Mouse (Mus musculus): Measurements from ENCODE around the gene Pgm5.

Gene Pgm5

DNA sequence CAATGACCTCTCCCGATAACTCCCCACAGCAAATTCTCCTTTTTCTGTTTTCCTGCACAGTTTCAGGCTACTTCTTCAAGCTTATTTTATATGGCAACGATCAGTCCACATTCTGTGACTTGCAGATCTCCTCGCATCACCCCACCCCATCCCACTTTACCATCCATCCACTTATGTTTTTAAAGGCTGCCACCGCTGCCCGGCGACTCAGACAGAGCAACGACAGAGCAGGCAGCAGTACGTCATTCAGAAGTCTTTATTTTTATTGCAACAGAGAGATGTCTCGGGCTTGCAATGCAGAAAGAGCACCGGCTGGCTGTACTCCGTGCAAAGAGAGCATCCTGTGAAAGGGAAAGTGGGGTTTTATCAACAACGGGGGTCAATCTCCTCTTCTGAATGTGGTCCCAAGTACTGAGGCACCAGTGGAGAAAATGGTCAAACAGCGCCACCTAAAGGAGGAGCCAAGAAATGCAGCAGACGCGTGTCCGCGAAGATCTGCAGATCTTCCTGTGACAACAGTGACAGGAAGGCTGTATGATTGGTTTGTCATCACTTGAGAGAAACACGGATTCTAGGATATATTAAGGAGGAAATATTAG lies 9.5 kb upstream of the Pgm5 start:
- peak; percentile 12 for DNase-seq (ENCODE audit: low read depth)

DNA sequence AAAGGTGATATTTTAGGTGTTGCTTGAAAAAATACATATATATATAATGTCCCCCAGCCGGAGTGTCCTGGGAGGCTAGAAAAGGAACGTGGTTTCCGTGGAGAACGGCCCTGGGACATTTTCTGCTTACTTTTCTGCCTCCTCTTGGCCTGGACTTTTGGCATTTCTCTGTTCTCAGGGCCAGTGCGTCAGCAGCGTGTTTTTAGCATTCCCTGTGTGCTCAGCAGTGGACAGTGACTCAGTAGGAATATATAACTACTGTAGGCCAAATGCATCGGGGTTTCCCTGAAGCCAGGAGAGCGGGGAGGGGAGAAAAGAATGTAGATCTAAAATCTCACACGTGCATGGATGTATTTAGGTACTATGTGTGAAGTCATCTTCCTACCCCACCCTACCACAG lies 3.8 kb upstream of the Pgm5 start:
- DNase-seq (ENCODE audit: low read depth) = no peak

DNA sequence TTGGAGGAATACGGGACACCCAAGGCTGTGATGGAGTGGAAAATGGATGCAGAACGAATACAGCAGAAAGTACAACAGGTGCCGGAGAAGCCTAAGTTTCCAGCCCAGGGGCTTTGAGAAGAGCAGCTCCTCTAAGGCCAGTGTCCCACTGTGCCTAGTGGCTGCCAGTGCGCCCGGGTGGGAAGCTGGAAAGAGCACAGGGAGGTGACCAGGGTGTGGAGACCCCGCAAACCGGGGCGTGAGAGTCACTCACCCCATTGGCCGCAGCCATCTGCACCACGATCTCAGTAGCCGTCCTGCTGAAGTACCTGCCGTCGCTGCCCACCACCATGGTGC lies 411 bp downstream of the Pgm5 start:
- DNase-seq (ENCODE audit: low read depth) = no peak

DNA sequence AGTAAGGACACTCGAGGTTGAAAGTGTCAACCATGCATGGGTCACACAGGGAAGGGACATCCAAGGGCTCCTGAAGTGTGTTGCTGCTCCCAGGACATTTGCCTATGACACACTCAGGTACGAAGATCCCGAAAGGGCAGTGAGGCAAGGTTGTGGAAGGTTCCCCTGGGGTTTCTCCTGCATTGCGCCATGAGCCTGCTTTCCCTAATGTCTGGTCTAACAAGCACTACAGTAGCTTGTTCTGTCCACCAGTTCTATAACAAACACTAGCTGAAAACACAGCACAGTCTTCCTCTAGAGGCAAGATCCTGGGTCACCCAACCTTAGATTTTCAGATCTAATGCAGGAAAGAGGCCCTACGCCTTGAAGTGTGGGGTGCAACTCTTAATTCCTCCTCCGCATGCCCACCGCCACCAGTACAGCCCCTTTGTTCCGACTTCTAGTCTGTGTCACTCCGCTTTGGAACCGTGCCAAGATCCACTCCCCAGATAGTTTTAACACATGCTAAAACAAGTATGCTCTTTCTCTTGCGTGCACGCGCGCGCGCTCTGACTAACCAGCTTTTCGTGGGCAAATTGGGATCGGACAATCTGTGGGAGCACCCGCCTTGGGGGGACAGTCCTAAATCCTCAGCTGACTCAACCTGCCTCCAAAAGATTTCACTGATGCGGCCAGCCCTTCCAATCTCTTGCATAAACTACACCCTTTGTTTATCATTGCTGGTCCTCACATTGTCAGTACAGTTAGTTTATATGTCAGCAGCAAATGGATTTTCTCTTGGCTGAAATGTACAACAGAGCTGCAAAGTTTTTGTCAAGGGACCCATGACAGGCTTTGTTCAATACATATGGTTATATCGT lies 10.0 kb downstream of the Pgm5 start:
- DNase-seq (ENCODE audit: low read depth) = no peak

DNA sequence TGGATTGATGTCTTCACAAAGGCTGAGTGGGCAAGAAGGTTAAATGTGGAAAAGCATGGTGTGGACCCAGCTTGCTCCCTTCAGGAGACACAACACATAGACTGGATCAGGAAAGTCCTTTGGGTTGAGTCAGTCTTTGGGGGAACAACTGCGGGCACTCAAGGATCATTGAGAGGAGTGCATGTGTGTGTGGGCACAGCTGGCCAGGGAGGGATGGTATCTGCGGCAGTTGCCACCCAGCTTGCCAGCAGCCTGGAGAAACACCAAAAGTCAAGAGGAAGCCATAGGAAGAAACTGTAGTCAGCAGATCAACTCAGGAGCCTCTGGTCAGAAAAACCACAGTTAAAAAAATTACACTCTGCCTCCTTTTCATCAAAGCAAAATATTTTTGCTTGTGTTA lies 12.8 kb downstream of the Pgm5 start:
- no peak for DNase-seq (ENCODE audit: low read depth)

DNA sequence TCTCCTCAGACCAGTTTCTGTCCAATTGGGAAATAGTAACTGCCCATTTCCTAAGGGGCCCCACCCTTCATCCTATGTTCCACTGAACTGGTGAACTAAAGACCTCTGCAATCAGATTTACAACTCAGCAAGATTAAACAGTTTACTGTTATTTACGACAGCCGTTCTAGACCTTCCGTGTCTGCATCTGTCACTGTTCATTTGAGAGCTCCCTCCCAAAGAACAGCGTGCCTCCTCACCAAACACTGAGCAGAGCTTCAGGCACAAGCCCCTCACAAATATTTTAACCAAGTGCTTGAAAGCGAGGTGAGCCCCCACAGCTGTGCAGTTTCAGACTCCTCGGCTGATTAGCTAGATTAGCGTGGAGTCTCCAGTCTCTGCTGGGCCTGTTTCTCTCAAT lies 13.3 kb downstream of the Pgm5 start:
- DNase-seq (ENCODE audit: low read depth) = no peak

DNA sequence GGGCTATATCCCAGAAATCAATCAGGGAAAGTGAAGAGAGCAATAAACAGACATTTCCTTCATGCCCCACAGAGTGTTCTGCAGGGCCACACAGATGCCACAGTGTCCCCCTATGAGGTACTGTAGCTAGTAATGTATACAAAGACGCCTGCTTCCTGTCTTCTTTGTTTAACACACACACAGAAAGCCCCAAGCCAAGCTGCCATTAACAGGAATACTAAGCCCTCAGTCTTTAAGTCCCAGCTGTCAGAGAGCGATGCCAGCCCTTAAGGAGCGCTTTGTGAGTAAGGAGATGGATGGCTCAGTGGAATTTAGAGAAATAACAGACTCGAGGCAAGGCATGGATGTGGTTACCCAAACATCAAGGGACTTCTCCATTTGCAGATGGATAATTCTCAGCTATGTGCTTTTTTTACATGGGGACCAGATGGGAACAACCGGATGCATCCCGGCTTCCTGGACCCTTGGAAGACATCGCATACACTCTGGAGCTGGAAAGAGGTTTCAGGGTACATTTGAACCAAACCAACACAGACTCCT lies 16.6 kb downstream of the Pgm5 start:
- no peak for DNase-seq (ENCODE audit: low read depth)

DNA sequence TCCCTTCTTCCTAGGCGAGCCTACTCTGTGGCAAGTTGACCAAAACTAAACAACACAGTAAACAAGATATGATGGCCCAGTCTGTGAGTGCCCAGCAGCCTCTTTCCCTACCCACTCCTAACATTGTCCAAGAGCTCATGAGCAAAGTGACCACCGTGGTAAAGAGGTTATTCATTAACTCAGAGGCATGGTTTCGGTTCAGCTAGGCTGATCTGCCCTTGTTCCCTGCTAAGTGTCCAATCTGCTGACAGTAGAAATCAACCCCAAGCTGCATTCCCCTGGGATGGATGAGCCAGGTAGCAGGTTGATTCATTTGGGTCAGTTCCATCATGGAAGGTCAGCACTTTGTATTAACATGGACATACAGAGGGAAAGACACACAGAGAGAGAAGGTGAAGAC lies 19.6 kb downstream of the Pgm5 start:
- no peak for DNase-seq (ENCODE audit: low read depth)

DNA sequence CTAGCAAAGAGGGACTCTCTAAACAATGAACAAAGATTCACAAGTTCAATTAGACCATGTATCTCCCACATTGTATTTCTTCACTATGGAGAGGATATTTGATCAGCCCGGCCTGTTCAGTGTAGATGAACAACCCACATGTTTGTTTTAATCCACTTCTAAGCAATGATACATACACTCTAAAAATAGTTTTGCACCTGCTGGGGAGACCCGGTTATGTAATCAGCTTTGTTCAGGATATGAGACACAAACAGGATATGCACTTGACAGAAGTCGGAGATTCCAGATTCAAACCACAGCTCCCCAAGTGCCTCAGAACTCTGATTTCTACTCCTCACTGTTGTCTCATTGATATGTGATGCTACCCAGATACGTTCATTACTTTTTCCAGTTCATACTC lies 37.1 kb downstream of the Pgm5 start:
- DNase-seq (ENCODE audit: low read depth) = no peak

DNA sequence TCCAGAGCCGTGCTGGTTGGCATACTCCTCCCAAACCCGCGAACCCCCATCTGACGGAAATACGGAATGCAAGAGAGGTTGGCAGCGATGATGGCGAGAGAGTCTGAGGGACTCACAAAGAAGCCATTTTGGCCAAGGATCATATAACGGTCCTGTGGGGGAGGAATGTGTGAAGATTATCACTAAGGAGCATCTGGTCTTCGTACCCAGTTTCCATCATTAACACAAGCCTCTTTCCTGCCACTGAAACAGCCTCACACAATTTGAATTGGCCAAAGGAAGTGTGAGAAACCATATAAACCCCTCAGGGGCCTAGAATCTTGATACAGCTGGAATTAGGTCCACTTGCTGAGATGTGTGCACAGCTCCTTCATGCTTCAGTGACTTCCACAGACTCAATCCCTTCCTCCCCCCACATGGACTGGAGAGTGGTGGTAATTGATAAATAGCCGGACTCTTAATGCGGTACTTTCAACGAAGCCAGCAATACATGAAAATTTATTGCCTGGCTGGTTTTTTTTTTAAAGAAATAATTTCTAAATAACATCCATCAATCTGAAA lies 45.9 kb downstream of the Pgm5 start:
- no peak for DNase-seq (ENCODE audit: low read depth)

DNA sequence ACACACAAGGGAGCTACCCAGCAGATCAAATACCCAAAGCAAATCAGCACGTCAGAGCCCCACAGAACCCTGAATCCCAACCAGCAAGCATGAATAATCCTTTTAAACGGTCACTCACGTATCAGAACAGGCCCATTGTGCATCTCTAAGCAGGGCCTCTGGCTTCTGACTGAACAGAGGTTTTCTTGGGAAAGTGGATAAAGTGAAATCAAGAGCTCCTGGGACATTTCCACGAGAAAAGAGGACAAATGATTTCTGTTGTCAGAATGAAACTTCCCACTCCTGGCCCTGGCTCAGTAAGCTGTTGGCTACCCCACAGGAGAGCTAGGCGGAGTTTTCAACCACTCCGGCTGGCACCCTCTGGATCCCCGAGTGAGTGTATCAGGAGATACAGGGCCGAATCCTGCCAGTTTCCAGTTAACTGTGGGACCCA lies 48.8 kb downstream of the Pgm5 start:
- no peak for DNase-seq (ENCODE audit: low read depth)

DNA sequence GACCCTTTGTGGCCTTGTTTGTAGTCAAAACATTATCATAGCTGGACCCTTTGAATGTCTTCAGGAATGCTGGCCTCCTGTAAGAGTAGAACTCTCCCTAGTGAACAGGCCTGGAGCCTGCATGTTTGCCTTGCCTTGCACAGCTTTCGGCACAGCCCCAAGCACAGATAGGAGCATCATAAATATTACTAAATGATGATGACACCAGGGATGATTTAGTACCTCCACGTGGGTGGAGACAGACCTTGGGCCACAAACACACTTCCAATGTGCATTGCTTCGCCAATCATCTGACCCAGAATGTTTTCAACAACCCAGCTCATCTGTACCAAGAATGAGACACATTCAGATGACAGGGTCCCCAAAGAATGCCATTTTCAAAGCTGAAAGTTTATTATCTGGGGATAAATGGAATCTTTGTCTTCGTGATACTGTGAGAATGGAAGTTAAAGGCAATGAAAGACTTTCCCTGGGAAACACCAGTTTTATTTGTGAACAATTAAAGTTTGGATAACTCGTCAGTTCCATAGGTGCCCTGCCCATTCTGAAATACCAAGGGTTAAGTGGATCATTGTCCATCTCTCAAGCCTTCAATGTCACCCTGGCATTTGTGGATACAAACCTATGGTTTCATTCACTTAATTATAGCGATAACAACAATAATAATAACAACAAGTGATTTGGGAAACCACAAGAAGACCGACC lies 49.4 kb downstream of the Pgm5 start:
- DNase-seq (ENCODE audit: low read depth) = no peak

DNA sequence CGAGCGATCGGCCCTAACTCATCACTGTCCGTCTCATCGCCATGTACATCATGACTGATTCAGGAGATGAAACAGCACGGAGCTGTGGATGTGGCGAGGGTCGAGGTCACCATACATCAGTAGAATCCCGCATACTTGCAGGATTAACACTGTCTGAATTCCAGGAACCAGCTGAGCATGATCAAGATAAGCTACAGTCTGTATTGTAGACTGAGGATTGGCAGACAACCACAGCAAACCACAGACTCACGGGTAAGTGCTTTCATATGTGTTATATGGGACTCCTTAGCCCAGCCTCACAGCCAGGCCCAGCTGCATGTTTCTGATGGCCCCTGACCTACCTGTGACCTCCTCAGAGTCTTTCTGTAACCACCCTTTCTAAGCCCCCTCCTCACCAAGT lies 50.2 kb downstream of the Pgm5 start:
- DNase-seq (ENCODE audit: low read depth) = no peak

DNA sequence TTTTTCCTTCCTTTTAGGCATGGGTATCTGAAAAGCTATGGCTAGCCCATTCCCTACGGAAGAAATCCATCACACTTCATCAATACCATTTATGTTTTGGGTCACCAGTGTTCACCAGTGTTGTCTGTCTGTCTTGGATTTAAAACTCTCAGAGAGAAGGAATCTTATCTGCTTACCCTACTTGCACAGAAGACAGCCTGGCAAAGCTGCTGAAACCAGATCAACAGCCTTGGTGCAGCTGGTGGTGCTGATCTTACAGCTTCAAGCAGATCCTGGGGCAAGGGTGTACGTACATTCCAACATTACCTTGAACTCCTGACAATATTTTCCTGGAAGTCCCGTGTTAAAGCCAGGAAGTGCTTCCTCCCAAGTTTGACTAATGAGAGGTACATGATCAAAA lies 55.6 kb downstream of the Pgm5 start:
- no peak for DNase-seq (ENCODE audit: low read depth)

DNA sequence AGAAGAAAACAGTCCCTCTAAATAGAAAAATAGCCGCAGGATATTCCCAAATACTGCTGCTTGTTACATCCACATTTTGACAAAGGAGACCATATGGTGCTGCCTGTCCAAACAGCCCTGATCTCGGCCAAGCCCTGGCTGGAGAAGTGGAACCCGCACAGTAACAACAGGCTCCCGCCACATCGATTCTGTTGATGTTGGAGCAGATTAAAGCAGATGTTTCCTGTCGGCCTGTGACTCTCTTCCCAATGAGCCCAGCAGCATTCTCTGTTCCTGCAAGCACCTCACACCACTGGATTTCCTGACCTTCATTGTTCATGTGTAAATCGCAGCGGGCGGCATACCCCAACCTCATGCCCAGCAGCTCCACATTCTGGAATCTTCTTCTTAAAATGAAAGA lies 64.0 kb downstream of the Pgm5 start:
- no peak for DNase-seq (ENCODE audit: low read depth)

DNA sequence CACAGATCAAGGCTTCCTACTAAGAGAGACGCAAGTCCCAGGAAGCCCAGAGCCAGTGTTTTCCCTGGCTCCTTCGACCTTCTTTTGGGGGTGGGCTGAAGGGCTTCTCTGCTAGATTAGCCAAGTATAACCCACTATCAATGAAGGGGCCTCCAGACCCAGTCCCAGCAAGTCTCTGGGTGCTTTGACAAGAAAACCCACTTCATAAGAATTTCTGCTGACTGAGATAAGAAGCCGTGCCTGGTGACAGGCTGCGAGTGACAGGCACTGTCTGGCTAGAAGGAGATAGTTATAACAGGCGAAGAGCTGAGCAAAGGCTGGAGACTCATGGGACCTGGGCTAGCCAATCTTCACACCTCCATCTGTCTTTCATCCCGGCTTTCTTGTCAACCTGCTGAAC lies 67.3 kb downstream of the Pgm5 start:
- DNase-seq (ENCODE audit: low read depth) = no peak

DNA sequence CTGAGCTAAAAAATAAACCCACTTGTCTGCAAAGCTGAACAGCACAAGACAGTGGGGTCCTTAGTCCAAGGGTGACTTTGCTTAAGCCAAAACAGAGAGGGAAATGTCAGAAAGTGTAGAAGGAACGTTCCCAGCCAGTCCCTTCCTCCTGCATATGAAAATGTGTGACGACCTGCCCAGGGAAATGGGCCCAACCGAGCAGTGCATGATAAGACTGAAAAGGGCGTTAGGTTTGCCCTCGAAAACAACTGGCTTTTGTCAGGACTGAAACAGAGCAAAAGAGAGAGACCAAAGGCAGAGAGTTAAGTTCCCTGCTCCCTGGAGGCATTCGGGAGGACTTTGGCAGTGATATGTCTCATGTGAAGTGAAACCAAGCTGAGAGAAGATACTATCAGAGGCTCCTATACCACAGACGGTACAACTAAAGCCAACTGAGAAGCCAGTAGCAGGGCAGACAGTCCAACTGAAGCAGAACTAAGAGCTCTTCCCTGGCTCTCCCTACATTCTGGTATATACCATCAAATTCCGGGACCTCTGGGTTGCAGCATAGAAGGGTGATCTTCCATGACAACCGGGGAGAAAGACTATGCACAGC lies 68.0 kb downstream of the Pgm5 start:
- DNase-seq (ENCODE audit: low read depth) = no peak

DNA sequence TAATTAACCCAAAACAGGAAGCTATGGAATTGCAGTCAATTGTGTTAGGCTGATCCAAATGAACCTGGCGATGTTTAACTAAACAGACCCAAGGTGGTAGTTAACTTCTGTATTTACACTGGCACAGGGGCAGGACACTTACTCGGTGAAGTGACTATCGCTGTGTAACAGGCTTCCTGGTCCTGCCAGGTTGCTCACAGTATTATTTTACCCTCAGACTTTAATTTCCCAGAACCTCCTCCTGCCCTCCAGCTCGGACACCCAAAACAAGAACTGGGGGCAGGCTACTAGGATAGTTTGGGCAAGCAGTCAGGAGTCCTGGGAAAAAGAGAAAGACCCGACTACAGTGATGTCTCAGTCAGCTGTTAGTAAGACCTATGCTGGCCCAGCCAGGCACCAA lies 68.8 kb downstream of the Pgm5 start:
- no peak for DNase-seq (ENCODE audit: low read depth)

DNA sequence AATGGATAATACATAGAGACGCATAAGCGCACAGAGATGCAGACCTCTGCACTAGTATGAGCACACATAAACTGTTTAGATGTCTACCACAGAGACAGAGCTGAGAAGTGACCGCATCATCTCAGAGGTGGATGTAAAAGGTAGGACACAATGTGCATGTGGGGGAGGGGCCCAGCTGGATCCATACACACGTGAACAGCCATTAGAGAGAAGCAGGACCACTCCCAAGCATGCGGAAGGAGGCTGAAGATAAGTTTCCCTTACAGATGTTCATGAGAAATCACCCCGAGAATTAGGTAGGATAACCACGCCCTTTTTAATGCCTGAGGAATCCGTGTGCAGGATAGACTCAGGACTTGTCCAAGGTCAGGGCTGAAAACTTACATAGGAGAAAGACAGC lies 75.8 kb downstream of the Pgm5 start:
- no peak for DNase-seq (ENCODE audit: low read depth)

DNA sequence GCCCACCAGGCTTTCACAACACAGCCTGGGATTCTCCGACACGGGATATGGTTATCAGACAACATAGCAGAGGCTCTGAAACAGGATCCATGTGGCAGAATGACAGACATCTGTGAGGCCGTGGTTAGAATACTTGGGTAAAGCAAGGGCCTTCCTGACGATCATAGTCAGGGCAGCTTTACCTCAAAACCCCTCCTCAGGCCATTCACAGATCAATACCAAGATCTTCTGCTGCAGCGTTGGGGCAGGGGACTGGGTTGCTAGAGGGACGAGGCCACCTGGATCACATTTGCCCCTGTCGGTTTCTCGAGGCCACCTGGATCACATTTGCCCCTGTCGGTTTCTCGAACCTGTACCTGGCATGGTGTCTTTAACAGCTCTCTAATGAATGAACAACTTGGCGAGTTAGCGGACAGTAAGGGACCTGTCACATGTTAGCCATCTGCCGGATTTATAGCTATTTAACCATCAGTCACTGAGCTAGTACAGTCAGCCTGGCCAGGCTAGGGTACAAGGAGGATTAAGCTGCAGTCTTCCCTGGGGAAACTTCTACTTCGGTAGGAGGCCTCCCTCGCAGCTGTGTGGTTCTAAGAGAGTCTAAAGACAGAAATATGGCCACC lies 76.5 kb downstream of the Pgm5 start:
- DNase-seq (ENCODE audit: low read depth) = no peak

DNA sequence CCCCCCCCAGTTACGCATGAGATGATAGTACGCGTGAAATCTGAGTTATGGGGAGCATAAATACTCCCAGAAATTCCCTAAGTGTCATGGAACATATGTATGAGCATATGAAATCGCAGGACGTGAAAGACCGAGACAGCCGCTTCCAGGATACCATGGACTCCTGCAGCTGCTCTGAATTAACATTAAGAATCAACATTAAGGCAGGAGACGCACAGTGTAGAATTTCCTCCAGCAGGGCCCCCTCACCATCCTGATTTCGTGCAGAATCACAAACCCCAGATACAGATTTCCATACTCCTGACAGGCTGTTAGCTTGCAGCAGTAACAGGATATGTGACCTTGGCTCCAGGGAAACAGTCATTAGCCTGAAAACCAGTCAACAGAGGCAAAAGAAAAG lies 77.9 kb downstream of the Pgm5 start:
- no peak for DNase-seq (ENCODE audit: low read depth)

DNA sequence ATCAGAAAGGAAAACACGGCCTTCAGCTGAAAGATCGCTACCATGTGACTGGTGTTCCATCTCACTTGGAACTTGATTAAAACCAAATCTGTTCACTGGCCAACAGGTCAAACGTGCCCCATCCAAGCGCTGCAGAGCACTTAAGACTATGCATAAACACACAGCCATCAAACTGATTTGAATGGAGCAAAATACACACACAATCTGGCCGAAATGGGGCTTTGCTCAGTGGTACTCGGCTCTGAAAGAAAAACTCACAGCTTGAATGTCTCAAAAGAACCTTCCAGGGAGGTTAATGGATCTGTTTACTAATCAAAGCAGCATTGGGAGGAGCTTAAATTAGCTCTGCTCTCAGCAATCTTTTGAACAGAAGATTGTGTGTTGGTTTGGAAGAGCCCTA lies 81.7 kb downstream of the Pgm5 start:
- no peak for DNase-seq (ENCODE audit: low read depth)
